Mouse (Mus musculus) hindbrain, embryonic 16.5 days (tissue): ENCODE measurements around the gene Fam185a. TPM values are rescaled to one million over a fixed set of nuclear protein-coding genes. Genes with fewer than 3 reads are reported as not detected.

Source experiments
- ATAC-seq: fragments of 200-750 bp; cut with Nextera tagmentation; 2 replicates; pipeline ENCODE4 v1.8.0; 2017; ENCODE audit warnings: moderate TSS enrichment, moderate library complexity
- H3K27ac ChIP-seq: fragments of 300-500 bp; sonication (generic); 2 replicates; pipeline ENCODE4 v1.5.1; 2014; ENCODE audit warnings: low read depth, mild to moderate bottlenecking, control low read depth, low read length, moderate library complexity
- H3K27me3 ChIP-seq: fragments of 300-500 bp; sonication (generic); replicated peaks from 2 replicates; pipeline ENCODE4 v1.6.1; 2014; ENCODE audit warnings: low read length; ENCODE audit not compliant: control insufficient read depth, insufficient read depth
- H3K36me3 ChIP-seq: fragments of 300-500 bp; sonication (generic); 2 replicates; pipeline ENCODE4 v1.6.1; 2014; ENCODE audit warnings: mild to moderate bottlenecking, low read length, moderate library complexity, mixed read lengths; ENCODE audit not compliant: control insufficient read depth, insufficient read depth
- H3K4me1 ChIP-seq: fragments of 300-500 bp; sonication (generic); 2 replicates; pipeline ENCODE4 v1.6.1; 2014; ENCODE audit warnings: low read depth, low read length; ENCODE audit not compliant: control insufficient read depth, insufficient read depth
- H3K4me2 ChIP-seq: fragments of 300-500 bp; sonication (generic); 2 replicates; pipeline ENCODE4 v1.6.1; 2014; ENCODE audit warnings: mild to moderate bottlenecking, low read length, control low read depth, moderate library complexity
- H3K4me3 ChIP-seq: fragments of 300-500 bp; sonication (generic); 2 replicates; pipeline ENCODE4 v1.5.1; 2014; ENCODE audit warnings: mild to moderate bottlenecking, low read length, control low read depth, moderate library complexity
- H3K9ac ChIP-seq: fragments of 300-500 bp; sonication (generic); 2 replicates; pipeline ENCODE4 v1.6.1; 2014; ENCODE audit warnings: low read depth, mild to moderate bottlenecking, control low read depth, low read length, moderate library complexity
- H3K9me3 ChIP-seq: fragments of 300-500 bp; sonication (generic); 2 replicates; pipeline ENCODE4 v1.6.1; 2014; ENCODE audit warnings: mild to moderate bottlenecking, low read length, moderate library complexity; ENCODE audit not compliant: control insufficient read depth
- WGBS: fragments of 180-500 bp; shearing (Covaris S2); extraction: QIAGEN DNeasy Blood & Tissue Kit; methylation state at CpG from one replicate; pipeline ENCODE4 v1.1.7; 2014; 5-methylcytosine and 5-hydroxymethylcytosine counted together
- polyA plus RNA-seq: library from polyadenylated mRNA; unstranded; fragments of >200 nt; fragmentation: Nextera tagmentation; extraction: Ambion mirVana; gene quantifications from 2 replicates; pipeline ENCODE4 v1.2.1, GENCODE M21; 2015

Fam185a gene
- polyA plus RNA-seq: 9.0 and 10.3 TPM in 2 replicates

- H3K36me3 ChIP-seq: no peaks in the 10 kb centered on the region
- H3K9ac ChIP-seq: peak within 1 kb of the TSS; percentile 71
- H3K4me2 ChIP-seq: peak within 1 kb of the TSS; percentile 78
- under 1% methylated on average over 68 of the region's 68 CpGs for WGBS
- peak within 1 kb of the TSS; percentile 79 for H3K4me3 ChIP-seq
- H3K4me1 ChIP-seq: peaks cover 9% of the 10 kb centered on the region
- H3K27ac ChIP-seq: peak within 1 kb of the TSS; percentile 31
- no peaks in the 10 kb centered on the region for H3K27me3 ChIP-seq
- no peaks in the 10 kb centered on the region for H3K9me3 ChIP-seq
- peak; percentile 100 for ATAC-seq
Observed at GRCm38 (mm10) chr5:21424614-21425602, at the start of gene Fam185a, which contains the start of gene Ccdc146. Gene Fam185a, plus strand, starts transcription at chr5:21424958. Gene Ccdc146, minus strand, starts transcription at chr5:21424677.

GRCm38 (mm10) chr5:21376935-21377334 lies 47.8 kb upstream of the Fam185a start:
- H3K4me3 ChIP-seq: no peak overlapping the region
- peaks cover under 1% of the 10 kb centered on the region; the same call in 1 of the 2 replicates for H3K4me1 ChIP-seq
- no peaks in the 10 kb centered on the region for H3K36me3 ChIP-seq
- H3K27me3 ChIP-seq: no peaks in the 10 kb centered on the region
- no peak overlapping the region for H3K27ac ChIP-seq
- WGBS: 77% methylated on average over 4 of the region's 4 CpGs
- H3K9me3 ChIP-seq: no peaks in the 10 kb centered on the region
- ATAC-seq: no peak
- H3K4me2 ChIP-seq: no peak overlapping the region
- H3K9ac ChIP-seq: no peak overlapping the region

- WGBS: 84% methylated on average over 2 of the region's 2 CpGs
- Histone ChIP-seq H3K27ac (no peak overlapping the region), H3K36me3 (no peaks in the 10 kb centered on the region), H3K9me3 (no peaks in the 10 kb centered on the region), H3K4me3 (no peak overlapping the region), H3K4me1 (no peaks in the 10 kb centered on the region), H3K4me2 (no peak overlapping the region), H3K9ac (no peak overlapping the region), H3K27me3 (no peaks in the 10 kb centered on the region)
- ATAC-seq: no peak
Observed at GRCm38 (mm10) chr5:21378397-21378796, 46.4 kb upstream of the Fam185a start.

GRCm38 (mm10) chr5:21381986-21382385 lies 42.8 kb upstream of the Fam185a start:
- H3K36me3 ChIP-seq: no peaks in the 10 kb centered on the region
- no peak overlapping the region for H3K4me2 ChIP-seq
- 63% methylated on average over 6 of the region's 6 CpGs for WGBS
- no peak overlapping the region for H3K4me3 ChIP-seq
- ATAC-seq: no peak
- H3K27ac ChIP-seq: no peak overlapping the region
- no peak overlapping the region for H3K9ac ChIP-seq
- H3K27me3 ChIP-seq: no peaks in the 10 kb centered on the region
- no peaks in the 10 kb centered on the region for H3K4me1 ChIP-seq
- no peaks in the 10 kb centered on the region for H3K9me3 ChIP-seq

- 72% methylated on average over 6 of the region's 6 CpGs for WGBS
- Histone ChIP-seq H3K27ac (no peak overlapping the region), H3K9me3 (no peaks in the 10 kb centered on the region), H3K4me1 (no peaks in the 10 kb centered on the region), H3K27me3 (no peaks in the 10 kb centered on the region), H3K36me3 (no peaks in the 10 kb centered on the region), H3K9ac (no peak overlapping the region), H3K4me3 (no peak overlapping the region), H3K4me2 (no peak overlapping the region)
- no peak for ATAC-seq
Observed at GRCm38 (mm10) chr5:21382678-21383077, 42.1 kb upstream of the Fam185a start.

GRCm38 (mm10) chr5:21383392-21384251 lies 41.1 kb upstream of the Fam185a start:
- no peak overlapping the region for H3K4me2 ChIP-seq
- no peak for ATAC-seq
- no peak overlapping the region for H3K4me3 ChIP-seq
- no peaks in the 10 kb centered on the region for H3K9me3 ChIP-seq
- H3K4me1 ChIP-seq: no peaks in the 10 kb centered on the region
- H3K36me3 ChIP-seq: no peaks in the 10 kb centered on the region
- H3K27me3 ChIP-seq: no peaks in the 10 kb centered on the region
- no peak overlapping the region for H3K27ac ChIP-seq
- 52% methylated on average over 14 of the region's 14 CpGs for WGBS
- no peak overlapping the region for H3K9ac ChIP-seq

- H3K4me1 ChIP-seq: no peaks in the 10 kb centered on the region
- H3K36me3 ChIP-seq: no peaks in the 10 kb centered on the region
- H3K27me3 ChIP-seq: no peaks in the 10 kb centered on the region
- H3K9me3 ChIP-seq: no peaks in the 10 kb centered on the region
- WGBS: 81% methylated on average over 13 of the region's 13 CpGs
- no peak for ATAC-seq
- no peak overlapping the region for H3K9ac ChIP-seq
- no peak overlapping the region for H3K27ac ChIP-seq
- H3K4me2 ChIP-seq: no peak overlapping the region
- H3K4me3 ChIP-seq: no peak overlapping the region
Observed at GRCm38 (mm10) chr5:21384252-21384960, 40.4 kb upstream of the Fam185a start.

GRCm38 (mm10) chr5:21384976-21385375 lies 39.8 kb upstream of the Fam185a start:
- H3K27me3 ChIP-seq: no peaks in the 10 kb centered on the region
- H3K4me3 ChIP-seq: no peak overlapping the region
- H3K36me3 ChIP-seq: no peaks in the 10 kb centered on the region
- H3K4me1 ChIP-seq: no peaks in the 10 kb centered on the region
- no peak overlapping the region for H3K27ac ChIP-seq
- WGBS: 96% methylated on average over 9 of the region's 9 CpGs
- H3K4me2 ChIP-seq: no peak overlapping the region
- H3K9me3 ChIP-seq: no peaks in the 10 kb centered on the region
- H3K9ac ChIP-seq: no peak overlapping the region
- no peak for ATAC-seq
